Mouse (Mus musculus): ENCODE results near the gene Ttll3. TPM values are rescaled to one million over a fixed set of nuclear protein-coding genes. Genes with fewer than 3 reads are reported as not detected.

Gene Ttll3
- 18.7 TPM for polyA plus RNA-seq (2017; shearing (Covaris generic))

GRCm38 (mm10) chr6:113388960-113389359, at the start of gene Ttll3:
Gene Ttll3, plus strand, starts transcription at chr6:113389260.

GRCm38 (mm10) chr6:113343177-113344092, 45.6 kb upstream of the Ttll3 start, which contains the start of gene Camk1:
Gene Camk1, minus strand, starts transcription at chr6:113343984.

GRCm38 (mm10) chr6:113377496-113378385, 11.3 kb upstream of the Ttll3 start, which contains the start of the genes Tada3 and Arpc4:
Gene Tada3, minus strand, starts transcription at chr6:113377883.
Gene Arpc4, plus strand, starts transcription at chr6:113378115.

GRCm38 (mm10) chr6:113419199-113419587, 30.1 kb downstream of the Ttll3 start, which contains the start of gene Rpusd3:
Gene Rpusd3, minus strand, starts transcription at chr6:113419340.

DNA sequence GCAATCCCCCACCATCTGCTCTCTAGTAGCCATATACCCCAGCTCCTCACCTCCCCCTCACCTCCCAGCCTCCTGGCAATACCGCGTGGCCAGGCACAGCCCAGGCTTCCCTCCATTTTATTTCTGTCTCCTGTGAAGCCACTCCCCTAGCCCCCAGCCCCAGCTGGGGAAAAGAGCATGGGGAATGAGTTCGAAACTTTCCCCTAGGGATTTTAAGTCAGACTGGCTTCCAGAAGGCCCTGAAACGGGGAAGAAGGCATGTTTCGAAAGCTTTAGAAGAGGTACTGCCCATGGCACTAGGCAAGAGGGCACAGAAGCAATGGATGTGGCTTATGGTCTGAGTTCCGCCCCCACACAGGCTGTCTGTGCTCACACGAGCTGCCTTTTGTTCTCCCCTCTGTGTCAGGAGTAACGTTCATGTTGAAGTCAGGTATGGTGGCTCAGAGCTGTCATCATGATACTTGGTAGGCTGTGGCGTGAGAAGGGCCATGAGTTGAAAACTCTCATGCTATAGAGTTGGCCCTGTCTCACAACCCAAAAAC, 46.7 kb downstream of the Ttll3 start, which contains the start of gene Cidec:
TSS of gene Cidec (minus strand) at position 97 of the 542 bp plus-strand sequence.

GRCm38 (mm10) chr6:113442442-113443090, 53.5 kb downstream of the Ttll3 start, which contains the start of gene Jagn1:
Gene Jagn1, plus strand, starts transcription at chr6:113442569.

GRCm38 (mm10) chr6:113457952-113458534, 69.0 kb downstream of the Ttll3 start, which contains the start of gene Il17re:
Gene Il17re, plus strand, starts transcription at chr6:113458484.

Other genes starting within 250 kb of the Ttll3 start
- 0.54 TPM for gene Lhfpl4, start 193.9 kb upstream of the Ttll3 start, polyA plus RNA-seq (2017; shearing (Covaris generic))
- 54.9 TPM for gene Mtmr14, start 151.4 kb upstream of the Ttll3 start, polyA plus RNA-seq (2017; shearing (Covaris generic))
- gene Cpne9, start 107.0 kb upstream of the Ttll3 start, polyA plus RNA-seq (2017; shearing (Covaris generic)): not detected
- 53.3 TPM for gene Brpf1, start 82.1 kb upstream of the Ttll3 start, polyA plus RNA-seq (2017; shearing (Covaris generic))
- 13.0 TPM for gene Ogg1, start 62.3 kb upstream of the Ttll3 start, polyA plus RNA-seq (2017; shearing (Covaris generic))
- gene Camk1, start 45.3 kb upstream of the Ttll3 start, polyA plus RNA-seq (2017; shearing (Covaris generic)): 3.5 TPM
- gene Tada3, start 11.4 kb upstream of the Ttll3 start, polyA plus RNA-seq (2017; shearing (Covaris generic)): 59.9 TPM
- 533 TPM for gene Arpc4, start 11.1 kb upstream of the Ttll3 start, polyA plus RNA-seq (2017; shearing (Covaris generic))
- gene Rpusd3, start 30.1 kb downstream of the Ttll3 start, polyA plus RNA-seq (2017; shearing (Covaris generic)): 12.6 TPM
- not detected for gene Cidec, start 46.5 kb downstream of the Ttll3 start, polyA plus RNA-seq (2017; shearing (Covaris generic))
- 48.4 TPM for gene Jagn1, start 53.3 kb downstream of the Ttll3 start, polyA plus RNA-seq (2017; shearing (Covaris generic))
- 0.23 TPM for gene Il17re, start 69.2 kb downstream of the Ttll3 start, polyA plus RNA-seq (2017; shearing (Covaris generic))
- 0.36 TPM for gene Il17rc, start 82.2 kb downstream of the Ttll3 start, polyA plus RNA-seq (2017; shearing (Covaris generic))
- 10.2 TPM for gene Creld1, start 94.0 kb downstream of the Ttll3 start, polyA plus RNA-seq (2017; shearing (Covaris generic))
- 0.41 TPM for gene Prrt3, start 112.7 kb downstream of the Ttll3 start, polyA plus RNA-seq (2017; shearing (Covaris generic))
- gene Emc3, start 142.4 kb downstream of the Ttll3 start, polyA plus RNA-seq (2017; shearing (Covaris generic)): 94.3 TPM
- 2.1 TPM for gene Fancd2, start 142.4 kb downstream of the Ttll3 start, polyA plus RNA-seq (2017; shearing (Covaris generic))
- gene Fancd2os, start 211.5 kb downstream of the Ttll3 start, polyA plus RNA-seq (2017; shearing (Covaris generic)): not detected
- 235 TPM for gene Brk1, start 215.5 kb downstream of the Ttll3 start, polyA plus RNA-seq (2017; shearing (Covaris generic))
- gene Vhl, start 234.7 kb downstream of the Ttll3 start, polyA plus RNA-seq (2017; shearing (Covaris generic)): 33.2 TPM
- gene Irak2, start 249.2 kb downstream of the Ttll3 start, polyA plus RNA-seq (2017; shearing (Covaris generic)): 58.7 TPM

Data from CD4-positive, CD25-positive, alpha-beta regulatory T cell (primary cell).